Mouse (Mus musculus) E14TG2a.4 (cell line): ENCODE measurements around the gene Fam163a.
"Not testable (repeated sequence)": the region's sequence is repeated elsewhere in the genome, so short reads cannot be mapped to it uniquely, and the experiment has no call there.

Experiments
- H3K27me3 ChIP-seq: 2 replicates; pipeline ENCODE4 v1.6.1; 2014; ENCODE audit warnings: low read length, control low read depth; ENCODE audit not compliant: insufficient read depth
- H3K36me3 ChIP-seq: 2 replicates; pipeline ENCODE4 v1.6.1; 2014; ENCODE audit warnings: low read length, control low read depth; ENCODE audit not compliant: insufficient read depth
- H3K4me1 ChIP-seq: replicated peaks from 2 replicates; pipeline ENCODE4 v1.6.1; 2014; ENCODE audit warnings: low read depth, low read length, control low read depth
- H3K4me3 ChIP-seq: replicated peaks from 2 replicates; pipeline ENCODE4 v1.5.1; 2014; ENCODE audit warnings: mild to moderate bottlenecking, low read length
- H3K9me3 ChIP-seq: 2 replicates; pipeline ENCODE4 v1.6.1; 2014; ENCODE audit warnings: low read length, control low read depth
- CTCF ChIP-seq: conservative IDR thresholded peaks from 2 replicates; pipeline ENCODE4 v1.5.1; 2014; ENCODE audit warnings: low read length
- NANOG ChIP-seq: IDR thresholded peaks from 2 replicates; pipeline ENCODE4 v1.6.1; 2014; ENCODE audit warnings: borderline replicate concordance, low read length, mixed read lengths
- POU5F1 ChIP-seq: IDR thresholded peaks from 2 replicates; pipeline ENCODE4 v1.6.1; 2014; ENCODE audit warnings: low read length, borderline replicate concordance

The Fam163a gene

DNA sequence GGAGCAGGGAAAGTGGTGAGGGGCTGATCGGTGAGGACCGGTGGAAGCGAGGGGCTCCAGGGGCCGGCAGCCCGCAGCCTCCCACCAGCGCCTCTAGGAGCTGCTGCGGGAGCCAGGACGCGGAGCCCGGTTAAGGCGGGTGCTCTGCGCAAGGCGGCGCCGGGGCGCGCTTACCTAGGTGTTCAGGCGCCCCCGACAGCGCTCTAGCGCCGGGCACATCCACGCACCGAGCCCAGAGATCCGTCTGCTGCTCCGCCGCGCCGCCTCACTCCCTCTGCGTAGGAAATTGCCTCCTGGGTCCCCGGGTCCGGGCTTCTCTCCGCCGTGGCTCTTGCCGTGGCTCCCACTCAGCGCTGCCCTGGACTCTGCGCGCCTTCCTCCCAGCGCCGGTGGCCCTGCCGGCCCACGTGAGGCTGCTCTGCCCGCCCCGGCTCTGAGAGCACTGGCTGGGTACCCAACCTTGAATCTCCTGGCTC lies at the start of gene Fam163a:
Fam163a (minus strand) TSS at position 371 of the 476 bp plus-strand sequence.
- H3K27me3 ChIP-seq: peaks cover 58% of the 10 kb centered on the region
- peaks cover 4% of the 10 kb centered on the region; the same call in 1 of the 2 replicates for H3K9me3 ChIP-seq
- H3K4me3 ChIP-seq: peak within 1 kb of the TSS; percentile 81
- H3K36me3 ChIP-seq: no peaks in the 10 kb centered on the region
- H3K4me1 ChIP-seq: peaks cover 26% of the 10 kb centered on the region
- TF ChIP-seq NANOG (no peak), CTCF (no peak), POU5F1 (no peak)

DNA sequence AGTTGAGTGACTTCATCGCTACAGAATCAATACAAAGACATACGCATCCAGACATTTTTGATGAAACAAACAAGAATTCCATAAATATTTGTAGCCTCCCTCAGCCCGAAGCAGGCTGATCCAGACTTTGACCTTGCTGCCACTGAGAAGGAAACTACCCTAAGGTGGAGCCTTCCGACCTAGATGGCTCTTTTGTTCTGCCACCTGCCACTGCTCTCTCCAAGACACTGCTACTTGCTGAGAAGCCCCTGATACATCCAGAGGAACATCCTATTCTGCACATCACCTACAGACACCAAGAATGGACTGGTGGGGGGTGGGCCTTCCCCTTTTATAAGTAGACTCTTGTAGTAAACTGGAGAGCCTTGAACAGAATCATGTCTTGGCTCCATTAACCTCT lies 46.3 kb upstream of the Fam163a start:
- TF ChIP-seq NANOG: peak; percentile 54; the same call in 1 of the 2 replicates
- peaks cover 30% of the 10 kb centered on the region for H3K4me1 ChIP-seq
- not testable (repeated sequence) for H3K36me3 ChIP-seq, H3K4me3 ChIP-seq, H3K9me3 ChIP-seq, H3K27me3 ChIP-seq

DNA sequence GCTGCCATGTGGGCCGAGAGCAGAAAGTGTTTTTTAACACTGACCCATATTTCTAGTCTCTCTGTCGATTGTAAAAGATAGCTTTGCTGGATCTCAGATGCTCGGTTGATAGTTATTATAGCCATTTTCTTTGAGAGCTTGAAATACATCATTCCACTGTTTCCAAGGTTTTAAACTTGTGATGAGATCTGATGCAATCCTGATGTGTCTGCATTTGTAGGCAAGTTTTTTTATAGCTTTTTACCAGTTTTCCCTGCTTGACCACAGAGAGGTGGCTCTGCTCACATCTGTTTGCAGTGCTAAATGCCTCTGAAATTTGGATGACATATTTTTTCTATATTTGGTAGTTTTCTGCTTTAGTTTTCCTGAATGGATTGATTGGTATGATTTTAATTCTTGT lies 43.1 kb upstream of the Fam163a start:
- Histone ChIP-seq H3K27me3 (no peaks in the 10 kb centered on the region), H3K4me3 (no peak overlapping the region)
- no peak for TF ChIP-seq NANOG

DNA sequence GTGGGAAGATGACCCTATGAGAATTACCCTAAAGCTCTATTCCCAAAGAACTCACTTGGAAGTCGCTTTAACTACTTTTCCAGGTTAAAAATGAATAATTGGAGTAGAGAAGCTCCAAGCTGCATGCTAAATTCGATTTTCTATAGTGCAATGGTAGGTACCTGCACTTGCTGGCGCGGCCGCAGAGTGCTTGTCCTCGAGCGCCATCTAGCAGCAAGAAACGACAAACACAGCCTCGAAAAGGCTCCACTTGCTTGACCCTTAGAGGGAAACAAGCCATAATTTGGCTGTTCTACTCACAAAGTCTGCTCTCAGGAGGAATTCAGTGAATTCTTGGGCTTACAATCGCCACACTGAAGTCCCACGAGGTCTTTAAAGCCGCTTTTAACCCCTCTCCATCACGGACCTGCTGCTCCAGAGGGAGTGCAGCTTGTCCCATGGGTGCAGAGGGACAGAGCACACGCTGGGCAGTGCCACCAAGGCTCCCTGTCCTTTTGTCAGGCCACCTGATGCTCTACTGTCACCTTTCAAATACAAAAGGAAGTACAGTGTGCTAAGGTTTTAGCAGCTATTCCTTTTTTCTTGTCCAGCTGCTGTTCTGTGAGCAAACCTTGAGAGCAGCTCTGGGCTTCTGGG lies 37.0 kb upstream of the Fam163a start:
- Histone ChIP-seq H3K9me3 (no peaks in the 10 kb centered on the region), H3K27me3 (no peaks in the 10 kb centered on the region), H3K4me3 (0 out of 2 replicates have a peak overlapping the region, but pooled peaks have one; percentile 32), H3K4me1 (peaks cover 7% of the 10 kb centered on the region), H3K36me3 (no peaks in the 10 kb centered on the region)
- TF ChIP-seq POU5F1: no peak
- no peak for TF ChIP-seq NANOG
- peak; percentile 53 for TF ChIP-seq CTCF

More for the DNA sequence above, 43.1 kb upstream of the Fam163a start:
- Histone ChIP-seq H3K4me1 (peaks cover 18% of the 10 kb centered on the region), H3K36me3 (no peaks in the 10 kb centered on the region), H3K9me3 (no peaks in the 10 kb centered on the region)

DNA sequence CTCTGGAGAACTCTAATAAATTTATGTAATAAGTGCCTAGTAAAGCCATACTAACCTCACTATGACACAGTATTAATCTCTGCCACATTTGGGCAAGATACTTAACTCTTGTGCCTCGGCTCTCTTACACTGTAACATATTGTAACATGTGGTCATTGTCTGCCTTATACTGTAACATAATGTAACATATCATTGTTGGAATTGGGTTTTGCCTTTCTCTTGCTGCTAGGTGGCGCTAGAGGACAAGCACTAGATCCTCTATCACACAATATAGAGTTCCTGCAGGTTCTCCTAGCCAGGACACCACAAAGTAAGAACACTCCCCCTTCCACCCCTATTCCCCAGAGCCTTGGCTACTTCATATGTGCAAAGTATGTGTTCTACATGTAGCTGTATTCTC lies 36.2 kb upstream of the Fam163a start:
- no peaks in the 10 kb centered on the region for H3K9me3 ChIP-seq
- H3K27me3 ChIP-seq: no peaks in the 10 kb centered on the region
- no peak overlapping the region for H3K4me3 ChIP-seq
- no peak for TF ChIP-seq NANOG
- peak; percentile 59 for TF ChIP-seq CTCF
- H3K36me3 ChIP-seq: no peaks in the 10 kb centered on the region
- H3K4me1 ChIP-seq: peaks cover 7% of the 10 kb centered on the region

DNA sequence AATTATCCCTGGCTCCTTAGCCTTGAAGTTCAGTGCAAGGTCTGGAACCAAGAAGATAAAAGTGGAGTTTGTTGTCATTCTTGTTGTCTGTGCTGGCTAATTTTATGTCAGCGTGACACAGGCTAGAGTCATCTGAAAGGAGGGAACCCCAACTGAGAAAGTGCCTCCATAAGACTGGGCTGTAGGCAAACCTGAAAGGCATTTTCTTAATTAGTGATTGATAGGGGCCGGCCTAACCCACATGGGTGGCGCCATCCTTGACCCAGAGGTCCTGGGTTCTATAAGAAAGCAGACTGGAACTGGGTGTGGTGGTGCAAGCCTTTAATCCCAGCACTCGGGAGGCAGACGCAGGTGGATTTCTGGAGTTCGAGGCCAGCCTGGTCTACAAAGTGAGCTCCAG lies 26.3 kb upstream of the Fam163a start:
- Histone ChIP-seq H3K36me3 (no peaks in the 10 kb centered on the region), H3K4me3 (no peak overlapping the region), H3K9me3 (peaks cover 10% of the 10 kb centered on the region; the same call in 1 of the 2 replicates), H3K4me1 (0 out of 2 replicates have a peak, but pooled peaks cover 3% of the 10 kb centered on the region), H3K27me3 (peaks cover 30% of the 10 kb centered on the region)
- TF ChIP-seq POU5F1: no peak
- TF ChIP-seq NANOG: no peak
- no peak for TF ChIP-seq CTCF

DNA sequence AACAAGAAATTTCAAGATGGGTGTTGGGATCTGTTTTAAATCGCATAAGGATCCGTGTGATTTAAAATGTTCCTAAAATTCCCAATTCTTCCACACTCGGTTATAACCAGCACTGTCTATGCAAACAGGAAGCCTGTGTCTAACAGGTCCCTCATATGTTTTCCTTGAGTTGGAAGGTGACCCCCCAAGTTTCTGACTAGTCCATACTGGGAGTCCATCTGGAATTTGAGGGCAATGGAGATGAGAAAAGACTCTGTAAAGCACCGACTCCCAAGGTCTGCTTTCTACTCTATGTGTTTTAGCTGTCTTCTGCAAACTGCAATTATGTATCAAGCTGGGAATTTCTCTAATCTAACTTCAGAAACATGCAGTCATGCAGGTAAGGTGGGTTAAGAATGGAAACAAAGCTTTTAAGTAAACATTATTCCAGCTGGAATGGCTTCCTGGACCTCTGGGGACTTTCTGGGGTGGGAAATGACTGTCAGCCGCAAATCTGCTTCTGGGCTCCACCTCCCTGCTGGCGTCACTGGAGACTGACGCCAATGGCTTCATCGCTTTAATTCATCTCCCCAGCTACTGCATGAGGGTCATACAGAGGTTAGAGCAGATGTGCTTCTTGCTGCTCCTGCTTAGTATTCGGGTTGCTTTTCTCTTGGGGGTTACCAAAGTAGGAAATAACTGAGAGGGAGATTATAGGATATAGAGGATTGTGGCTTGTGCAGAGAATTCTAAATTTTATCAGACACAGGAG lies 25.7 kb upstream of the Fam163a start:
- TF ChIP-seq CTCF (no peak), POU5F1 (no peak), NANOG (no peak)
- Histone ChIP-seq H3K4me1 (0 out of 2 replicates have a peak, but pooled peaks cover 3% of the 10 kb centered on the region), H3K27me3 (peaks cover 30% of the 10 kb centered on the region), H3K36me3 (no peaks in the 10 kb centered on the region), H3K4me3 (no peak overlapping the region), H3K9me3 (peaks cover 10% of the 10 kb centered on the region; the same call in 1 of the 2 replicates)

DNA sequence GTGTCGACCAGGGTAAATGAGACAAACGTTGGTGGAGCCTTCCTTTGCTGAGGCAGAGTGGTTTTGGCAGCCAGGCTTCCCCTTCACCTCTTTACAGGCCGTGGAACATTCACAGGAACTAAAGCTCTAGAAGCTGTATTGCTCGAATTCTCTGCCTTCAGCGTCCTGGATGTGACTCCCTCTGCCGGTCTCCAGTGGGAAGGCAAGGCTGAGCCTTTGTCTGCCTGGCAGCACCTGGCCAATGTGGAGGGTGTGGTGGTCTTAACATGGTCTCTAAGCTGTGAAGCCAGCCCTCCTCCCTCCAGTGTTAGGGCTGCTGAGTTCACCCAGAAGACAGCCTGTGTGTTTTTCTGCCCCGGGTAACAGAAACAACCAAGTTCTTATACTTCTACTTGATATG lies 24.6 kb upstream of the Fam163a start:
- peaks cover 10% of the 10 kb centered on the region; the same call in 1 of the 2 replicates for H3K9me3 ChIP-seq
- H3K27me3 ChIP-seq: peaks cover 30% of the 10 kb centered on the region
- no peaks in the 10 kb centered on the region for H3K36me3 ChIP-seq

DNA sequence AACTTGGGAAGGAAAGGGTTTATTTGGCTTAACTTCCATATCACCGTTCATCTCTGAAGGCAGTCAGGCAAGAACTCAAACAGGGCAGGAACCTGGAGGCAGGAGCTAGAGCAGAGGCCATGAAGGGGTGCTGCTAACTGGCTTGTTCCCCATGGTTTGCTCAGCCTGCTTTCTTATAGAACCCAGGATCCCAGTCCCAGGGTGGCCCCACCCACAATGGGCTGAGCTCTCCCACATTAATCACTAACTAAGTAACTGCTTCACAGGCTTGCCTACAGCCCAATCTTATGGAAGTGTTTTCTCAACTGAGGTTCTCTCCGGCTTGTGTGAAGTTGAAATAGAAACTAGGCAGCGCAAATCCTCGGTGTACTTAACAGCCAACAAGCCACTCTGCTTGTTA lies 23.9 kb upstream of the Fam163a start:
- peaks cover 5% of the 10 kb centered on the region; the same call in 1 of the 2 replicates for H3K9me3 ChIP-seq
- TF ChIP-seq NANOG (no peak), CTCF (no peak), POU5F1 (no peak)
- H3K4me3 ChIP-seq: no peak overlapping the region
- H3K27me3 ChIP-seq: peaks cover 30% of the 10 kb centered on the region
- no peaks in the 10 kb centered on the region for H3K36me3 ChIP-seq
- 0 out of 2 replicates have a peak, but pooled peaks cover 3% of the 10 kb centered on the region for H3K4me1 ChIP-seq

More for the DNA sequence above, 24.6 kb upstream of the Fam163a start:
- 0 out of 2 replicates have a peak, but pooled peaks cover 3% of the 10 kb centered on the region for H3K4me1 ChIP-seq
- no peak overlapping the region for H3K4me3 ChIP-seq
- peak; percentile 57 for TF ChIP-seq CTCF
- TF ChIP-seq NANOG: no peak
- no peak for TF ChIP-seq POU5F1
